Mouse (Mus musculus) CD4-positive, CD25-positive, alpha-beta regulatory T cell, adult 4 months (primary cell): ENCODE measurements around the gene Poldip2. TPM values are rescaled to one million over a fixed set of nuclear protein-coding genes. Genes with fewer than 3 reads are reported as not detected.
"Not testable (repeated sequence)": the region's sequence is repeated elsewhere in the genome, so short reads cannot be mapped to it uniquely, and the experiment has no call there.

Source experiments
- ATAC-seq: one replicate; pipeline ENCODE4 v1.8.0; 2017
- polyA plus RNA-seq, 2 experiments: library from polyadenylated mRNA; unstranded; fragments of 100-300 nt; shearing (Covaris generic); gene quantifications; one replicate each; pipeline ENCODE4 v1.2.1; 2017

Poldip2 gene
- polyA plus RNA-seq, 2 experiments from 2014 or later: 13.9 to 19.9 TPM

GRCm38 (mm10) chr11:78502909-78503650 is 8.9 kb upstream of the Poldip2 start, which contains the start of gene Sebox:
Sebox (plus strand) TSS chr11:78503447.
- no peak for ATAC-seq

GRCm38 (mm10) chr11:78505430-78505829 is 6.6 kb upstream of the Poldip2 start:
- no peak for ATAC-seq

GRCm38 (mm10) chr11:78509148-78509547 is 2.8 kb upstream of the Poldip2 start:
- ATAC-seq: no peak

GRCm38 (mm10) chr11:78513106-78513790 is 1.3 kb downstream of the Poldip2 start:
- ATAC-seq: no peak

- ATAC-seq: no peak
Measured at GRCm38 (mm10) chr11:78515549-78516325, 3.7 kb downstream of the Poldip2 start.

- no peak for ATAC-seq
Measured at GRCm38 (mm10) chr11:78518931-78519330, 6.9 kb downstream of the Poldip2 start.

- ATAC-seq: no peak
Measured at GRCm38 (mm10) chr11:78521880-78522279, 9.9 kb downstream of the Poldip2 start.

GRCm38 (mm10) chr11:78522481-78522997 is 10.5 kb downstream of the Poldip2 start:
- peak; percentile 51 for ATAC-seq

- no peak for ATAC-seq
Measured at GRCm38 (mm10) chr11:78523241-78523955, 11.4 kb downstream of the Poldip2 start.

GRCm38 (mm10) chr11:78524838-78525237 is 12.8 kb downstream of the Poldip2 start:
- ATAC-seq: no peak

- ATAC-seq: no peak
Measured at GRCm38 (mm10) chr11:78528714-78529113, 16.7 kb downstream of the Poldip2 start.

GRCm38 (mm10) chr11:78530001-78530400 is 18.0 kb downstream of the Poldip2 start:
- no peak for ATAC-seq

GRCm38 (mm10) chr11:78531046-78531445 is 19.1 kb downstream of the Poldip2 start:
- no peak for ATAC-seq

- ATAC-seq: not testable (repeated sequence)
Measured at GRCm38 (mm10) chr11:78531515-78531914, 19.5 kb downstream of the Poldip2 start.

GRCm38 (mm10) chr11:78534516-78534915 is 22.5 kb downstream of the Poldip2 start:
- no peak for ATAC-seq

- no peak for ATAC-seq
Measured at GRCm38 (mm10) chr11:78535376-78536079, 23.5 kb downstream of the Poldip2 start.

GRCm38 (mm10) chr11:78536080-78536689 is 24.2 kb downstream of the Poldip2 start, which contains the start of the genes Tnfaip1 and Ift20:
Tnfaip1 (minus strand) TSS chr11:78536332.
Ift20 (plus strand) TSS chr11:78536361.
- ATAC-seq: peak; percentile 95

GRCm38 (mm10) chr11:78536690-78537084 is 24.7 kb downstream of the Poldip2 start:
- no peak for ATAC-seq

- ATAC-seq: no peak
Measured at GRCm38 (mm10) chr11:78540358-78540757, 28.4 kb downstream of the Poldip2 start.

- ATAC-seq: no peak
Measured at GRCm38 (mm10) chr11:78544449-78545111, 32.6 kb downstream of the Poldip2 start.
